Mouse (Mus musculus) erythroblast, embryonic 14.5 days (primary cell): ENCODE measurements around the gene 1110032F04Rik.

Source experiments
- GATA1 ChIP-seq: IDR thresholded peaks from 2 replicates; pipeline ENCODE4 v1.6.1; 2012; ENCODE audit warnings: low read length, inconsistent platforms, mixed read lengths
- TAL1 ChIP-seq: IDR thresholded peaks from 3 replicates; pipeline ENCODE4 v1.6.1; 2012; ENCODE audit warnings: low read length, inconsistent platforms, mixed read lengths

DNA sequence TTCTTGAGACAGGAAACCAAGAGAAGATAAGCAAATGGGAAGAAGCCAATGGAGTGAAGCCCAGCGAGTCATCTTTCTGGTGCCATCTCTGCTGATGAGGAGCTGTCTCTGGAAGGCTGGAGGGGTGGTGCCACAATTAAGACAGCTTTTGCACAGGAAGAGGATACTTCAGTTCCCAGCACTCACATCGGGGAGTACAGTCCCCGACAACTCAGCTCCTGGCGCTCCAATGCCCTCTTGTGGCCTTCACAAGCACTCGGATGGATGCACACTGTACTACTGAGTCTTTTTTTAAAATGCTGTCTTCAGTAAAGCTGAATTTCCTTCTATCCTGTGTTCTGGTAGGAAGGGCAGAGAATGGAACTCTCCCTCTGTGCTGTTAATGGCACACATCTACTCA, 27.8 kb downstream of the 1110032F04Rik start:
- TF ChIP-seq TAL1 (no peak), GATA1 (no peak)
